ENCODE assay signal across 12 mouse cellular contexts in the genomic region with DNA sequence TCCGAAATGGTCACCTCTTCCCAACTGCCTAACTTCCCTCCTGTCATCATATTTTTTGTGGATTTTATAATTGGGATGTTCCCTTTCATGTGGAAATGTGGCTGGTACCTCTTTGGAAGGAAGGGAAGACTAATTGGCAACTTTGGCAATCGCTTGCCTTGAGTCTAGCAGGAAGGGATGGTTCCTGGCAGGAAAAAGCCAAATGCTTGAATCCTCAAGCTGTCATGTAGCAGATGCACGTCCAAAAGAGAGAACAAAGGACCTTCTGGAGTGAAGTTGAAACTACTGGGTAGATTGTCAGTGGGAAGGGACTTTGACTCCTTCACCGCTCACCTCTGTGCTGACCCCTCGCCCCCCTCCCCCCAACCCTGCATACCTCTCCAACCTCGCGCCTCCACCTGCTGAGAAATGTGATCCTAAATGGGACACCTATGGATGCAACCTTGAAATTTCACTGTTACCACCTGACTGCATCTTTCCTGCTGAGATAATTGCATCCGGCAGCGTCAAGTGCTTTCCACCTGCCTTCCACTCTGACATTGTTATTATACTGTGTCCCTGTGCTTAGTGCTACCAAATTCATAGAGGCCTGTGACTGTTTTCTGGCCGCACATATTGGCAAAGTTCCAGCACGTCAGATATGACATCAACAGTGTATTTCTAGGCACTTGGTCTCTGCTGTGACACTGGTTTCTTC.
DNase-seq lines count a peak whose midpoint lies in the region; ATAC-seq and TF ChIP-seq lines count a peak whose summit lies in the region.
"Had no signal": no experiment of that assay in that cellular context is flagged by ENCODE, and none has a peak within 500 bp of the region (broad histone marks: within the 10 kb centered on the region; RNA-seq: fewer than 3 reads in every experiment).

No protein-coding gene starts in this region.

- H3K9me3 ChIP-seq in forebrain, postnatal 0 days (ENCODE audit: low read length): no peaks in the 10 kb centered on the region
- H3K9me3 ChIP-seq: embryonic facial prominence, embryonic 13.5 days; megakaryocyte, embryonic 14.5 days had no signal

- H3K4me2 ChIP-seq in forebrain, postnatal 0 days (ENCODE audit: low read depth): no peak overlapping the region
- H3K4me2 ChIP-seq: embryonic facial prominence, embryonic 13.5 days had no signal

- no peak overlapping the region for H3K9ac ChIP-seq in forebrain, postnatal 0 days
- H3K9ac ChIP-seq: embryonic facial prominence, embryonic 13.5 days had no signal

- ATAC-seq in frontal cortex, adult (ENCODE audit: low TSS enrichment): peak; percentile 55
- ATAC-seq in forebrain, postnatal 0 days: peak; percentile 93
- ATAC-seq: activated CD4-positive, CD25-positive, alpha-beta regulatory T cell, adult 4 months had no signal

- H3K4me1 ChIP-seq in forebrain, postnatal 0 days (ENCODE audit: insufficient read depth): no peaks in the 10 kb centered on the region
- H3K4me1 ChIP-seq in lung, adult 2 months (ENCODE audit: control insufficient read depth, insufficient read depth, low read length): no peaks in the 10 kb centered on the region
- H3K4me1 ChIP-seq: embryonic facial prominence, embryonic 13.5 days; megakaryocyte, embryonic 14.5 days had no signal

- 27% methylated on average over 11 of the region's 11 CpGs for WGBS in forebrain, postnatal 0 days
- WGBS in lung, adult 2 months: 50% methylated on average over 11 of the region's 11 CpGs

- no peaks in the 10 kb centered on the region for H3K36me3 ChIP-seq in forebrain, postnatal 0 days (ENCODE audit: insufficient read depth)
- H3K36me3 ChIP-seq: embryonic facial prominence, embryonic 13.5 days had no signal

- no peak for DNase-seq in frontal cortex, adult 2 months (ENCODE audit: extremely low spot score in 1 of 2, low spot score in 1 of 2)
- DNase-seq in left cerebral cortex, postnatal 4 days: peak; percentile 73
- DNase-seq in left cerebral cortex, postnatal 25 days (ENCODE audit: low spot score in 2 of 2): no peak
- DNase-seq in cerebellum, adult 8-10 months: peak; percentile 55
- DNase-seq in forebrain, postnatal 0 days: peak; percentile 82
- DNase-seq in spleen, adult 12 weeks (ENCODE audit: low spot score): no peak
- DNase-seq in lung, adult 2 months: no peak
- DNase-seq: thymus, adult 2 months had no signal

- no peak overlapping the region for H3K4me3 ChIP-seq in forebrain, postnatal 0 days (ENCODE audit: low read depth, low read length)
- no peak overlapping the region for H3K4me3 ChIP-seq in lung, adult 2 months (replicated peaks; ENCODE audit: extremely low read depth, low read depth, low read length)
- H3K4me3 ChIP-seq: embryonic facial prominence, embryonic 13.5 days; megakaryocyte, embryonic 14.5 days had no signal

- H3K27me3 ChIP-seq in forebrain, postnatal 0 days (ENCODE audit: insufficient read depth, low read length): no peaks in the 10 kb centered on the region
- H3K27me3 ChIP-seq: embryonic facial prominence, embryonic 13.5 days; megakaryocyte, embryonic 14.5 days had no signal

- no peak for TF ChIP-seq CTCF in forebrain, postnatal 0 days (IDR thresholded peaks at IDR 0.05; ENCODE audit: low read depth)
- no peak for TF ChIP-seq CTCF in lung, adult 2 months (IDR thresholded peaks at IDR 0.05; ENCODE audit: insufficient read depth, low read length)

- intact Hi-C loops in left cerebral cortex, postnatal 4 days (cut with DNase I): no loop called here
- intact Hi-C loops in left cerebral cortex, postnatal 25 days (cut with DNase I): no loop called here

- peak overlapping the region; percentile 87 for H3K27ac ChIP-seq in forebrain, postnatal 0 days (ENCODE audit: low read depth, low read length)
- H3K27ac ChIP-seq: embryonic facial prominence, embryonic 13.5 days had no signal

- TF ChIP-seq POLR2A in lung, adult 2 months (IDR thresholded peaks at IDR 0.05; ENCODE audit: borderline replicate concordance, extremely low read depth, low read depth, low read length): no peak

Comparison
In these comparisons a context has a peak if more than half of its experiments do, and no peak if none do; other contexts are left out.
1. DNase-seq: peak in left cerebral cortex, postnatal 4 days (single experiment), cerebellum, adult 8-10 months (single experiment) and forebrain, postnatal 0 days (single experiment); none in frontal cortex, adult 2 months (0 of 2), left cerebral cortex, postnatal 25 days (0 of 2), spleen, adult 12 weeks (single experiment) and lung, adult 2 months (single experiment).